Mouse (Mus musculus) embryonic fibroblast, embryonic 13.5 days (primary cell): Measurements from ENCODE around the gene Psma7. TPM values are rescaled to one million over a fixed set of nuclear protein-coding genes. Genes with fewer than 3 reads are reported as not detected.

Experiments used
- H3K27ac ChIP-seq: 2 replicates; pipeline ENCODE4 v1.5.1; 2012; ENCODE audit warnings: low read length, control low read depth, inconsistent platforms; ENCODE audit not compliant: insufficient read depth
- H3K4me1 ChIP-seq: 2 replicates; pipeline ENCODE4 v1.6.1; 2011; ENCODE audit warnings: low read length; ENCODE audit not compliant: control insufficient read depth, insufficient read depth
- H3K4me3 ChIP-seq: 2 replicates; pipeline ENCODE4 v1.5.1; 2011; ENCODE audit warnings: mild to moderate bottlenecking, control low read depth, low read length; ENCODE audit not compliant: insufficient read depth
- CTCF ChIP-seq: IDR thresholded peaks from 2 replicates; pipeline ENCODE4 v1.5.1; 2011; ENCODE audit warnings: mild to moderate bottlenecking, control low read depth, low read length, moderate library complexity, borderline replicate concordance; ENCODE audit not compliant: insufficient read depth
- POLR2A ChIP-seq: IDR thresholded peaks from 2 replicates; pipeline ENCODE4 v1.6.1; 2011; ENCODE audit warnings: low read depth, mild to moderate bottlenecking, control low read depth, low read length, moderate library complexity
- polyA plus RNA-seq: library from polyadenylated mRNA; stranded (reverse); fragments of >200 nt; gene quantifications from 2 replicates; pipeline ENCODE4 v1.2.4, GENCODE M21; 2011; ENCODE audit warnings: low read depth; ENCODE audit not compliant: missing spikeins, insufficient read length

Gene Psma7
- polyA plus RNA-seq, 1 experiment = 163 TPM

- no peak for TF ChIP-seq CTCF
- no peak for TF ChIP-seq POLR2A
- H3K4me1 ChIP-seq = no peaks in the 10 kb centered on the region
- no peak overlapping the region for H3K27ac ChIP-seq
- H3K4me3 ChIP-seq = no peak overlapping the region
Observed at GRCm38 (mm10) chr2:180006352-180007017, 35.7 kb downstream of the Psma7 start.

- no peak overlapping the region for H3K4me3 ChIP-seq
- TF ChIP-seq CTCF (no peak), POLR2A (no peak)
- no peaks in the 10 kb centered on the region for H3K4me1 ChIP-seq
- no peak overlapping the region for H3K27ac ChIP-seq
Observed at GRCm38 (mm10) chr2:180005656-180006351, 36.4 kb downstream of the Psma7 start.

- H3K27ac ChIP-seq = no peak overlapping the region
- H3K4me3 ChIP-seq = no peak overlapping the region
- TF ChIP-seq POLR2A (no peak), CTCF (no peak)
- H3K4me1 ChIP-seq = no peaks in the 10 kb centered on the region; the same call in 1 of the 2 replicates
Observed at GRCm38 (mm10) chr2:180001635-180002034, 40.6 kb downstream of the Psma7 start.

- Histone ChIP-seq H3K27ac (no peak overlapping the region), H3K4me1 (no peaks in the 10 kb centered on the region; the same call in 1 of the 2 replicates), H3K4me3 (no peak overlapping the region)
- TF ChIP-seq CTCF (no peak), POLR2A (no peak)
Observed at GRCm38 (mm10) chr2:179998431-179998830, 43.8 kb downstream of the Psma7 start.

- no peak overlapping the region for H3K27ac ChIP-seq
- no peaks in the 10 kb centered on the region for H3K4me1 ChIP-seq
- no peak overlapping the region for H3K4me3 ChIP-seq
- no peak for TF ChIP-seq POLR2A
- no peak for TF ChIP-seq CTCF
Observed at GRCm38 (mm10) chr2:179993071-179993470, 49.2 kb downstream of the Psma7 start.

GRCm38 (mm10) chr2:179989098-179989497 lies 53.1 kb downstream of the Psma7 start:
- H3K4me3 ChIP-seq = no peak overlapping the region
- no peak overlapping the region for H3K27ac ChIP-seq
- no peak for TF ChIP-seq CTCF
- no peak for TF ChIP-seq POLR2A
- no peaks in the 10 kb centered on the region for H3K4me1 ChIP-seq

GRCm38 (mm10) chr2:179986437-179987022 lies 55.7 kb downstream of the Psma7 start:
- Histone ChIP-seq H3K4me1 (no peaks in the 10 kb centered on the region), H3K27ac (no peak overlapping the region), H3K4me3 (no peak overlapping the region)
- TF ChIP-seq POLR2A = no peak
- no peak for TF ChIP-seq CTCF

Other genes starting within 250 kb of the Psma7 start
- 10.4 and 11.5 TPM in 2 replicates for gene Taf4, start 65.8 kb downstream of the Psma7 start, polyA plus RNA-seq
- gene Lsm14b, start 17.4 kb downstream of the Psma7 start, polyA plus RNA-seq = 54.7 and 63.3 TPM in 2 replicates
- gene Ss18l1, start 76 bp upstream of the Psma7 start, polyA plus RNA-seq = 3.4 and 3.9 TPM in 2 replicates
- gene Mtg2, start 28.2 kb upstream of the Psma7 start, polyA plus RNA-seq = 11.4 and 15.2 TPM in 2 replicates
- gene Hrh3, start 62.1 kb upstream of the Psma7 start, polyA plus RNA-seq = not detected in 2 replicates
- gene Osbpl2, start 76.9 kb upstream of the Psma7 start, polyA plus RNA-seq = 34.0 and 39.3 TPM in 2 replicates
- gene Adrm1, start 129.1 kb upstream of the Psma7 start, polyA plus RNA-seq = 44.5 and 53.3 TPM in 2 replicates
- 31.0 and 51.1 TPM in 2 replicates for gene Lama5, start 183.4 kb upstream of the Psma7 start, polyA plus RNA-seq
- gene Rps21, start 214.9 kb upstream of the Psma7 start, polyA plus RNA-seq = 1,138 and 1,342 TPM in 2 replicates
- 12.5 and 13.4 TPM in 2 replicates for gene Cables2, start 231.1 kb upstream of the Psma7 start, polyA plus RNA-seq
- gene Rbbp8nl, start 247.4 kb upstream of the Psma7 start, polyA plus RNA-seq = not detected in 2 replicates